Mouse (Mus musculus): ENCODE results near the gene Pdlim4.
"Not testable (repeated sequence)": the region's sequence is repeated elsewhere in the genome, so short reads cannot be mapped to it uniquely, and the experiment has no call there.

DNA sequence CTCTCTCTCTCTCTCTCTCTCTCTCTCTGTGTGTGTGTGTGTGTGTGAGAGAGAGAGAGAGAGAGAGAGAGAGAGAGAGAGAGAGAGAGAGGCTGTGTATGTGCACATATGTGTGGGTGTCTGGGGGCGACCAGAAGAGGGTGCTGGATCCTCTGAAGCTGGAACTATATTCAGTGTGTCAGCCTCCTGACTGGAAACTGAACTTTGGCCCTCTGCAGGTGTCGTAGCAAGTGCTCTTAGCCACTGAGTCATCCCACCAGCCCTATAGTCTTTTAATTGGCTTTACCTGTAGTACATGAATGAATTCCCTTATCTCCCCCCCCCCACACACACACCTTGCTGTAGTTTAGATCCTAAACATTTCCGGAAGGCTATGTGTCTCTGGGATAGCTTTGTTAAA is 35.9 kb downstream of the Pdlim4 start:
- TF ChIP-seq CTCF (IDR thresholded peaks at IDR 0.05; ENCODE audit: low read depth, low read length); POLR2A (IDR thresholded peaks at IDR 0.05; ENCODE audit: insufficient read depth, low read length); EP300 (IDR thresholded peaks at IDR 0.05; ENCODE audit: insufficient read depth, low read depth, low read length): not testable (repeated sequence)

Measured in ES-Bruce4 (cell line).